Mouse (Mus musculus) testis, adult 2 months (tissue): ENCODE data around the gene Ace3. TPM values are rescaled to one million over a fixed set of nuclear protein-coding genes. Genes with fewer than 3 reads are reported as not detected.

Source experiments
- H3K27ac ChIP-seq: fragments of 200-500 bp; 2 replicates; pipeline ENCODE4 v1.5.1; 2012; ENCODE audit warnings: low read depth, low read length; ENCODE audit not compliant: control insufficient read depth, insufficient read depth
- H3K27me3 ChIP-seq: fragments of 200-500 bp; 2 replicates; pipeline ENCODE4 v1.6.1; 2012; ENCODE audit warnings: mild to moderate bottlenecking, low read length, moderate library complexity; ENCODE audit not compliant: control insufficient read depth, insufficient read depth
- H3K36me3 ChIP-seq: fragments of 200-500 bp; 2 replicates; pipeline ENCODE4 v1.6.1; 2012; ENCODE audit warnings: mild to moderate bottlenecking, low read length; ENCODE audit not compliant: control insufficient read depth, insufficient read depth
- H3K4me1 ChIP-seq: fragments of 200-500 bp; 2 replicates; pipeline ENCODE4 v1.6.1; 2012; ENCODE audit warnings: low read length; ENCODE audit not compliant: control insufficient read depth, insufficient read depth
- H3K4me3 ChIP-seq: fragments of 200-500 bp; 2 replicates; pipeline ENCODE4 v1.5.1; 2012; ENCODE audit warnings: low read depth, mild to moderate bottlenecking, low read length, moderate library complexity, mixed read lengths; ENCODE audit not compliant: control insufficient read depth
- CTCF ChIP-seq: fragments of 200-500 bp; IDR thresholded peaks from 2 replicates; pipeline ENCODE4 v1.5.1; 2012; ENCODE audit warnings: low read depth, mild to moderate bottlenecking, inconsistent platforms, low read length, moderate library complexity; ENCODE audit not compliant: control insufficient read depth, insufficient read depth, insufficient replicate concordance
- POLR2A ChIP-seq: fragments of 200-500 bp; IDR thresholded peaks from 2 replicates; pipeline ENCODE4 v1.6.1; 2012; ENCODE audit warnings: low read depth, mild to moderate bottlenecking, inconsistent platforms, low read length, moderate library complexity; ENCODE audit not compliant: control insufficient read depth
- polyA plus RNA-seq: library from polyadenylated mRNA; depleted of rRNA; stranded (reverse); fragments of >200 nt; gene quantifications from 2 replicates; pipeline ENCODE4 v1.2.3, GENCODE M21; 2012

Ace3 gene
- polyA plus RNA-seq, 1 experiment: 82.6 TPM

DNA sequence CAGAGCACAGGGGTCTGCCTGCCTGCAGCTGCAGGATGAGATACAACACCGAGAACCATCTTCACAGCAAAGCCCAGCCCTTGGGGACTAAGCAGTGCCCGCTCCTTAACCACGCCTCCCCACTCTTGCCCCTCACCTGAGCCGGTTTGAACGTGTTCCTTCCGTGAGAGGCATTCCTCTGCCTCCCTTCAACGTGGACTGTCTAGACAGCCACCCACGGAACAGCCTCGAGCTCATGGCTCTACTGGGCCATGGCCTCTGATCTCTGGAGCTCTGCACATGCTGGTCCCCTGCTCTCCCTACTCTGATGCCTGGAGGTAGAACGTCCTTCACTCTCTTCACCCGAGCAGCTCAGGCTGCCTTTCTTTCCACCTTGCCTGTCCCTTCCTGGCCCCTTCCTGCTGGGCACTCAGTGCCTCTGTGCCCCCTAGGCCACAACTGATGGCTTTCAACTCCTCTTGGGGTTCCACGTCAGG, 41.5 kb upstream of the Ace3 start, which contains the start of gene Cyb561:
TSS of gene Cyb561 (minus strand) at position 426 of the 476 bp plus-strand sequence.
- TF ChIP-seq CTCF (no peak), POLR2A (no peak)
- H3K36me3 ChIP-seq: no peaks in the 10 kb centered on the region; the same call in 1 of the 2 replicates
- H3K4me1 ChIP-seq: peaks cover 9% of the 10 kb centered on the region
- no peak within 1 kb of the TSS for H3K4me3 ChIP-seq
- H3K27me3 ChIP-seq: no peaks in the 10 kb centered on the region
- H3K27ac ChIP-seq: no peak within 1 kb of the TSS

DNA sequence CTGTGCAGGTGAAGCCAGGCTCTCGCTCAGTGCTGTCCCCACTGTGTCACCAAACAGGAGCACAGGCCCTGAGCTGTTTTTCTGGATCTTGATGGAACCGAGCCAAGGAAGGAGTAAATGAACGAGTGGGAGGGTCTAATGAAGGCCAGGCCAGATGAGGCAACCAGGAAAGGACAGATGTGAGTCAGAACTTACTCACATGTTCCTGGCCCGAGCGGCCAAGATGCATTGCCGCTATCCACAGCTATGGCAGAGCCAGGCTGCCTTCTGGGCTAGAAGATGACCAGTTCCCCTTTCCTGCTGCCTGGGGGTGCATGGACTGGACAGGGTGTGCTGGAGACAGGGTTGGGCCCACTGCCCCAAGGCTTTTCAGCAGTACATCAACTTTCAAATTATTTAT, 41.1 kb upstream of the Ace3 start:
- H3K27ac ChIP-seq: no peak overlapping the region
- TF ChIP-seq CTCF (no peak), POLR2A (no peak)

DNA sequence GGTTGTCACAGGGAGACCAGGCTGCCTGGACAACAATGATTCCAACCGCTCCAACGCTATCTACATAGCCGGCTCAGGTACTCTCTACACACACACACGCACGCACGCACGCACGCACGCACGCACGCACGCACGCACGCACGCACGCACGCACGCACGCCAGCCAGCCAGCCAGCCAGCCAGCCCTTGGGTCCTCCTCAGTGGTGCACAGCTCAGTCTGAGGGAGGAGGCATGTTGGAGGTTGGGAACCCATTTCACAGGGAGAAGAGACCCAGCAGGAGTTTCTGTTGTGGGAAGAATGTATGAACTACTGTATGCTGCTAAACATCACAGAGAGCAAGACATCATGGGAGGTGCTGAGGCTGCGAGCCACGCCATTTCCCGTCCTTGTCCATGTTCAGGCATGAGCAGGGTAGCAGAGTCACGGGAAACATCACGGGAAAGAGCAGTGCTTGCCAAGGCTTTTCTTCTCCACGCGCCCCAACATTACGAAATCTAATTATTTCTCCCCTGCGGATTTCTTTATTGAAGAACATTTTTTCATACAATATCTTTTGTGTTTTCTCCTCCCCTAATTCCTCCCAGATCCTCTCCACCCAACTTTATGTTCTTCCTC, 38.6 kb upstream of the Ace3 start:
- peaks cover 16% of the 10 kb centered on the region for H3K4me1 ChIP-seq
- peak overlapping the region; percentile 46; the same call in 1 of the 2 replicates for H3K27ac ChIP-seq
- H3K27me3 ChIP-seq: no peaks in the 10 kb centered on the region
- TF ChIP-seq CTCF (no peak), POLR2A (peak; percentile 30; the same call in 1 of the 2 replicates)
- peak overlapping the region; percentile 71 for H3K4me3 ChIP-seq
- H3K36me3 ChIP-seq: no peaks in the 10 kb centered on the region; the same call in 1 of the 2 replicates

More for the DNA sequence above, 41.1 kb upstream of the Ace3 start:
- H3K36me3 ChIP-seq: no peaks in the 10 kb centered on the region; the same call in 1 of the 2 replicates
- no peaks in the 10 kb centered on the region for H3K27me3 ChIP-seq
- H3K4me1 ChIP-seq: peaks cover 9% of the 10 kb centered on the region
- no peak overlapping the region for H3K4me3 ChIP-seq

DNA sequence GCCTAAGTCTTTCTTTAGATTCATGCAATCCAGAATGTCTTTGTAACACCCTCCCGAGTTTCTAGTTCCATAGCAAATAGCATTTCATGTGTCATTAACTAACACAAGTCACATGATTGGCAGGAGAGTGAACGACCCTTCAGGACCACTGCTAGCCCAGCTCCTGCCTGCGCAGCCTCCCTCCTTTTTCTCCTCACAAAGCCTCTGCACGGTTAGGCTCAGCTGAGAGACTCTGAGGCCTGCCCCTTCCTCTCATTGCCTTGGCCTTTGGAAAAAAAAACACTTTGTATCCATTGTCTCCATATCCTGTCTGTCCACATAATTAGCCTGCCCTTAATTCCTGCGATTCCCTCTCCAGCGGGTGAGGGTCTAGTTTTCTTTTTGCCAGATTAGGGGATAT, 37.0 kb upstream of the Ace3 start:
- TF ChIP-seq CTCF (no peak), POLR2A (no peak)
- H3K4me3 ChIP-seq: no peak overlapping the region
- peak overlapping the region; percentile 33; the same call in 1 of the 2 replicates for H3K27ac ChIP-seq
- peaks cover 16% of the 10 kb centered on the region for H3K4me1 ChIP-seq
- no peaks in the 10 kb centered on the region for H3K27me3 ChIP-seq
- H3K36me3 ChIP-seq: no peaks in the 10 kb centered on the region; the same call in 1 of the 2 replicates

DNA sequence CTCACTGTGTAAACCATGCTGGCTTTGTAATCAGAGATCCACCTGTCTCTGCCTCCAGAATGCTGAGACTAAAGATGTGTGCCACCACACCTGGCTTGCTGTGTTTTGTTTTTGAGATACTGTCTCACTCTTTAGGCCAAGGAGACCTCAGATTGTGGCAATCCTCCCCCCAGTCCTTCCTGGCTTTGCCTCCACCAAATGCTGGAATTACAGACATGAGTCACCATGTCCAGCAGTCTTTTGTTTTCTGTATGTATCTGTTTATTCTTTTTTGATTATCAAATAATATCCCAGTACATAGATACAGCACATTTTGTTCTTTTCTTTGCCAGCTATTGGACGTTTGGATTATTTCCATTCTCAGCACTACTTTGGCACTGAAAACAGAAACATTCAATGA, 35.9 kb upstream of the Ace3 start:
- Histone ChIP-seq H3K36me3 (no peaks in the 10 kb centered on the region; the same call in 1 of the 2 replicates), H3K27me3 (no peaks in the 10 kb centered on the region), H3K4me1 (peaks cover 12% of the 10 kb centered on the region), H3K4me3 (no peak overlapping the region), H3K27ac (no peak overlapping the region; the same call in 1 of the 2 replicates)
- TF ChIP-seq CTCF: no peak
- TF ChIP-seq POLR2A: no peak

DNA sequence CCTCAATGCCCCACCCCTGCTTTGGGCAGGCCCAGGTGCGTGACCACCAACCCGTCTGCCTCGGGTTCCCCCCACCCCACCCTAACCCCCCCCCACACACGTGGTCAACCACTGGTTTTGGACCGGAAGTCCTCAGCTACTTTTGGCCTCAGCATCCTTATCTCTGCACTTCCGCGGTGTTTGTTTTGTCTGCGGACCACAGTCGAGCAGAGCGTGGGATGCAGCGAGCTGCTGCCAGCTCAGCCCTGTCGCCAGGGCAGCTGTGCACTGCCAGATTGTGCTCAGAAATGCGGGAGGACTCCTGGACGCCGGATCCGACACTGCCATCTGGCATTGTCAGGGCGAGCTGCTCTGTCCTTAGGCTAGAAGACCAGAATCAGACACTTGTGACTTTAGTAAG, 35.1 kb upstream of the Ace3 start:
- Histone ChIP-seq H3K36me3 (no peaks in the 10 kb centered on the region), H3K27me3 (no peaks in the 10 kb centered on the region), H3K27ac (peak overlapping the region; percentile 66), H3K4me1 (peaks cover 12% of the 10 kb centered on the region), H3K4me3 (peak overlapping the region; percentile 48)
- TF ChIP-seq CTCF: no peak
- TF ChIP-seq POLR2A: no peak

DNA sequence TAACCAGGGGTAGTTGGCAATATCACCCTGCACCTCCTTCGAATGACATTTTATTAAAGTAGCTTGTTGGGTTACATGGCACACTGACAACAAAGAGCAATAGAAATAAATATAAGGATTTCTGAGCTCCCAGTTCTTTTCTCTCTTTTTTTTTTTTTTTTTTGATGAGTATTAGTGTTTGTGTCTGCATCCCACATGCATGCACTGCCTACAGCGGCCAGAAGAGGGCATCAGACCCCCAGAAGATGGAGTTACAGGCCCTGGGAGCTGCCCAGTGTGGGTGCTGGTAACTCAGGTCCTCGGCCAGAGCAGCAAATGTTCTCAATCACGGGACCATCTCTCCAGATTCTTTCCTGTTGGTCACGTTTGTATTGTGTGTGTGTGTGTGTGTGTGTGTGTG, 29.8 kb upstream of the Ace3 start:
- Histone ChIP-seq H3K4me3 (no peak overlapping the region), H3K4me1 (peaks cover 17% of the 10 kb centered on the region), H3K36me3 (no peaks in the 10 kb centered on the region), H3K27ac (no peak overlapping the region), H3K27me3 (no peaks in the 10 kb centered on the region)
- peak; percentile 60; the same call in 1 of the 2 replicates for TF ChIP-seq CTCF
- TF ChIP-seq POLR2A: no peak
